Mouse (Mus musculus) urinary bladder, postnatal 0 days (tissue): ENCODE data around the gene Rgs12. TPM values are rescaled to one million over a fixed set of nuclear protein-coding genes. Genes with fewer than 3 reads are reported as not detected.

Experiments used
- microRNA-seq: library from miRNA; unstranded; fragments of <30 nt; microRNA quantifications from one replicate; pipeline ENCODE4, GENCODE M21; 2016
- polyA plus RNA-seq: library from polyadenylated mRNA; unstranded; fragments of >200 nt; fragmentation: Nextera tagmentation; extraction: Ambion mirVana; gene quantifications from 2 replicates; pipeline ENCODE4 v1.2.1, GENCODE M21; 2015

Rgs12 gene
- polyA plus RNA-seq: 18.3 and 19.6 TPM in 2 replicates

GRCm38 (mm10) chr5:34948861-34949760 lies at the start of gene Rgs12:
Gene Rgs12, plus strand, starts transcription at chr5:34949445.

GRCm38 (mm10) chr5:34907910-34908725 lies 41.1 kb upstream of the Rgs12 start, which contains the start of gene Msantd1:
Gene Msantd1, plus strand, starts transcription at chr5:34908012.

GRCm38 (mm10) chr5:35041268-35041829 lies 92.1 kb downstream of the Rgs12 start, which contains the start of gene Hgfac:
Gene Hgfac, plus strand, starts transcription at chr5:35041509.

GRCm38 (mm10) chr5:35056604-35057432 lies 107.6 kb downstream of the Rgs12 start, which contains the start of gene Dok7:
Gene Dok7, plus strand, starts transcription at chr5:35056766.

Small RNA genes lying within 50 kb of the gene (microRNA-seq; reads per million reads assigned to microRNA genes)
- 3.1 reads per million, percentile 2 among the genes with 10 or more reads in this experiment for gene Mir3097

Other genes starting within 250 kb of the Rgs12 start
- gene Htt, start 187.7 kb upstream of the Rgs12 start, polyA plus RNA-seq: 3.8 and 4.2 TPM in 2 replicates
- gene Msantd1, start 41.4 kb upstream of the Rgs12 start, polyA plus RNA-seq: 0.16 and 0.30 TPM in 2 replicates
- 0.71 and 1.0 TPM in 2 replicates for gene Hgfac, start 92.1 kb downstream of the Rgs12 start, polyA plus RNA-seq
- gene Dok7, start 107.3 kb downstream of the Rgs12 start, polyA plus RNA-seq: 0.48 and 0.76 TPM in 2 replicates
- gene Lrpap1, start 156.3 kb downstream of the Rgs12 start, polyA plus RNA-seq: 113 and 115 TPM in 2 replicates